Mouse (Mus musculus): ENCODE measurements around the gene Olfr983.
A peak's percentile ranks its signal among the peaks of the same experiment; 100 is the strongest.

The Olfr983 gene

GRCm38 (mm10) chr9:40093495-40093894 is at the start of gene Olfr983:
Gene Olfr983 (minus strand): TSS chr9:40093595.
- no peak for DNase-seq

GRCm38 (mm10) chr9:40141544-40141943 is 48.1 kb upstream of the Olfr983 start:
- DNase-seq = no peak

GRCm38 (mm10) chr9:40139484-40139883 is 46.1 kb upstream of the Olfr983 start:
- no peak for DNase-seq

DNA sequence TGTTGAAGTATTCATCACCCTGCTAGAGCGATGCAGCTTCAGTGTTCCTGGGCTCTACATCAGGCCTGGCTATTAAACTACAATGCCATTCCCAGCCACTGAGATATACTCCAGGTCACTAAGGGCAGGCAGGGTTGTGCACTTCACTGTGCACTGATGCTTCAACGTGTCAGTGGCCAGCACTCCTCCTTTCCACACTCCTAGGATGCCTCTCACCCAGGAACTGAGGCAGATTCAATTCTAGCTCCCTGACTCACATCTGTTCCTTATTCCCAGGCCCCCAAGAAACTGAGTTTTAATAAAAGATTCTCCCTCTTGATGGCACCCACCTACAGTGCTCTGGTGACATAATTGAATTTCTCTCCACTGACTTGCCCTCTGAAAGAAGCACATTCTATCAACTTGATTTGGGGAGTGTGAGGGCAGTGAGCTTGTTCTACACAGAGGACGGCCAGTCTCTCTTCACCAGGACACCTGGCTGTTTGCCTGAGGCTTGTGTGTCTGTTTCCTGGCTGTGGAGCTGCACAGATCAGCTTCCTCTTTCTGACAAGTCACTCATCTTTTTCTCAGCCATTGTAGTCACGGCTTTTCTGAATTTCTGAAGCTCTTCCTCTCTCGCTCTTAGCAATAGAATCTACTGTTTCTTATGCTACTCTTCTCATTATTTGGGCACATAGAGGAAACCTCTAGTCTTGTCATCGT is 43.7 kb upstream of the Olfr983 start:
- peak in 1 of 2 experiments; percentile 2 for DNase-seq

GRCm38 (mm10) chr9:40130556-40130955 is 37.2 kb upstream of the Olfr983 start:
- DNase-seq = no peak

DNA sequence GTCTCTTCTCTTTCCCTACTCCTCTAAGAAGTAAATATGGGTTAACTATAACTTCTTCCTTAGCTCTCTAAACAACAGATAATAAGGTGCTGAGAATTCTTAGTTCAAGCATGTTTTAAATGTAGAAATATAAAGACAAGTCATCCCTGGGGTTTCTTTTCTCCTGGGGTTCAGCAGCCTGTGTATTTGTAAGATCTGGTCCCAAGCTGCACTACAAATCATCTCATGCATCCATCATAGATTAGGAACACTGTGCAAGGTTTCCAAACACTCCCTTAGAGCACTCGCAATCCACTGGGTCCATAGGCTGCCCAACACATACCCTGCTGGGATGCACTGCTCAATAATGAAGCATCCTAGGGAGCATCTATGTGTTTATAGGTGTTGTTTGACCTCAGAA is 36.7 kb upstream of the Olfr983 start, which contains the start of gene Olfr985:
TSS of gene Olfr985 (minus strand) at position 101 of the 400 bp plus-strand sequence.
- no peak for DNase-seq

- no peak for DNase-seq
Observed at GRCm38 (mm10) chr9:40117287-40117659, 23.9 kb upstream of the Olfr983 start.

GRCm38 (mm10) chr9:40116645-40117286 is 23.4 kb upstream of the Olfr983 start:
- DNase-seq = peak; percentile 49 to 62

DNA sequence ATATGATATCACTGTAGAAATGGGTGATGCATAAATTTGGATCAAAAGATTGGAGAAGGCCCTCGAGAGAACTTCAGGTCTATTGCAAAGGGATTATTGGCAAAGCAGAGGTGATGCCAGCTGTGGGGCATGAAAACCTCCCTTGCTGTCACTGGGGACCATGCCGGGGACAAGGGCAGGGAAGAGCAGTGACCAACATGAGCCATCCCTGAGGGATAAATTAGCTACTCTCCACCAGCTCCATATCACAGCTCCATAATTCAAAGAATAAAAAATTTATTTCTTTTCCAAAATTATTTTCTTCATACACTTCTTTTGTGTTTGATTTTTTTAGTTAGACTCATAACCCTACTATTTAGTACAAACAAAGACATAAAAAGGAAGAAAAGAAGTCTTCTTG is 20.7 kb upstream of the Olfr983 start, which contains the start of gene Olfr984:
TSS of gene Olfr984 (minus strand) at position 101 of the 400 bp plus-strand sequence.
- DNase-seq = no peak

GRCm38 (mm10) chr9:40094769-40095168 is 1.4 kb upstream of the Olfr983 start:
- no peak for DNase-seq

GRCm38 (mm10) chr9:40073529-40073928 is 19.9 kb downstream of the Olfr983 start, which contains the start of gene Olfr982:
Gene Olfr982 (plus strand): TSS chr9:40073829.
- no peak for DNase-seq

- no peak for DNase-seq
Observed at GRCm38 (mm10) chr9:40050138-40050537, 43.3 kb downstream of the Olfr983 start.
